Mouse (Mus musculus) embryonic fibroblast, embryonic 13.5 days (primary cell): ENCODE measurements around the gene Gpx2.

Experiments
- CTCF ChIP-seq: IDR thresholded peaks from 2 replicates; pipeline ENCODE4 v1.5.1; 2011; ENCODE audit warnings: mild to moderate bottlenecking, control low read depth, low read length, moderate library complexity, borderline replicate concordance; ENCODE audit not compliant: insufficient read depth
- POLR2A ChIP-seq: IDR thresholded peaks from 2 replicates; pipeline ENCODE4 v1.6.1; 2011; ENCODE audit warnings: low read depth, mild to moderate bottlenecking, control low read depth, low read length, moderate library complexity

DNA sequence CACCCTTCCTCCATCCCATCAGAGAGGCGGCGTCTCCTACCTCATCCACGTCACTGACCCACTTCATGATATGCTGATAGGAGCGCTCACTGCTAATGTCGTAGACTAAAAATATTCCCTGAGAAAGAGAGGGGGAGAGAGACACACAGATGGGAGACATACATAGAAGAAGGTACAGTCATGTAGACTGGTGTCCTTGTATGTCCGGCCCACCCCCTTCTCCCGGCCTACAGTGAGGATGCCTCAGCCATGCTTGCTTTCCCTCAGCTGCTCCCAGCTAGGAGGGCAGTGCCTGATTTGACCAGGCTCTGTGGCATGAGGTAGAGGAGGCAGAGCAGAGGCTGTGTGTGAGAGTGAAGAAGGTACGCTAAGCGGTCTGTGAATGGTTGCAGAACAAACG is 7.7 kb upstream of the Gpx2 start:
- no peak for TF ChIP-seq POLR2A
- no peak for TF ChIP-seq CTCF
